ENCODE assay signal across 8 mouse cellular contexts in genomic region chr4:46649161-46649560, GRCm38 (mm10). TPM values are rescaled to one million over a fixed set of nuclear protein-coding genes. Genes with fewer than 3 reads are reported as not detected.
DNase-seq lines count a peak whose midpoint lies in the region; ATAC-seq and TF ChIP-seq lines count a peak whose summit lies in the region.

No protein-coding gene starts in this region.

- peak overlapping the region; percentile 95 for H3K4me2 ChIP-seq in kidney, embryonic 14.5 days (replicated peaks; ENCODE audit: low read depth, low read length)
- peak overlapping the region; percentile 88 for H3K4me2 ChIP-seq in hindbrain, embryonic 13.5 days
- H3K4me2 ChIP-seq in midbrain, embryonic 14.5 days (ENCODE audit: low read length): peak overlapping the region; percentile 94

- no peak for ATAC-seq in kidney, embryonic 14.5 days (ENCODE audit: low FRiP score, low TSS enrichment)
- no peak for ATAC-seq in hindbrain, embryonic 13.5 days (ENCODE audit: low FRiP score)
- no peak for ATAC-seq in midbrain, embryonic 14.5 days (ENCODE audit: low FRiP score, low TSS enrichment)
- no peak for ATAC-seq in inflammation-experienced regulatory T-cells, adult 6 months

- H3K27me3 ChIP-seq in kidney, embryonic 14.5 days (ENCODE audit: control insufficient read depth, insufficient read depth, low read length): peaks cover 11% of the 10 kb centered on the region
- peaks cover 53% of the 10 kb centered on the region for H3K27me3 ChIP-seq in hindbrain, embryonic 13.5 days
- H3K27me3 ChIP-seq in midbrain, embryonic 14.5 days (ENCODE audit: control insufficient read depth, insufficient read depth, low read length): peaks cover 28% of the 10 kb centered on the region; the same call in 1 of the 2 replicates

- DNase-seq in kidney, postnatal 25 days: no peak
- no peak for DNase-seq in midbrain, embryonic 14.5 days
- DNase-seq in adrenal gland, adult 8-10 months: no peak
- no peak for DNase-seq in layer of hippocampus, postnatal 25 days (ENCODE audit: extremely low spot score in 1 of 2, low spot score in 1 of 2)

- H3K9ac ChIP-seq in kidney, embryonic 14.5 days (ENCODE audit: low read depth, low read length): peak overlapping the region; percentile 78; the same call in 1 of the 2 replicates
- peak overlapping the region; percentile 72; the same call in 1 of the 2 replicates for H3K9ac ChIP-seq in hindbrain, embryonic 13.5 days
- no peak overlapping the region for H3K9ac ChIP-seq in midbrain, embryonic 14.5 days (replicated peaks; ENCODE audit: low read length)

- peak overlapping the region; percentile 76 for H3K4me3 ChIP-seq in kidney, embryonic 14.5 days (ENCODE audit: low read length)
- peak overlapping the region; percentile 85 for H3K4me3 ChIP-seq in bone marrow macrophage, adult 2 months (ENCODE audit: insufficient read depth, low read length)
- peak overlapping the region; percentile 63 for H3K4me3 ChIP-seq in hindbrain, embryonic 13.5 days
- 0 out of 2 replicates have a peak overlapping the region, but pooled peaks have one; percentile 73 for H3K4me3 ChIP-seq in midbrain, embryonic 14.5 days (replicated peaks; ENCODE audit: low read depth, low read length)

- 52% methylated on average over 4 of the region's 4 CpGs for WGBS in kidney, embryonic 14.5 days
- WGBS in hindbrain, embryonic 13.5 days: 66% methylated on average over 4 of the region's 4 CpGs
- 68% methylated on average over 4 of the region's 4 CpGs for WGBS in midbrain, embryonic 14.5 days

- TF ChIP-seq CTCF in bone marrow macrophage, adult 2 months (IDR thresholded peaks at IDR 0.05; ENCODE audit: low read depth, low read length): no peak

- H3K27ac ChIP-seq in kidney, embryonic 14.5 days (ENCODE audit: low read depth, low read length): no peak overlapping the region
- no peak overlapping the region for H3K27ac ChIP-seq in bone marrow macrophage, adult 2 months (ENCODE audit: insufficient read depth, low read depth, low read length)
- no peak overlapping the region for H3K27ac ChIP-seq in hindbrain, embryonic 13.5 days
- H3K27ac ChIP-seq in midbrain, embryonic 14.5 days (replicated peaks; ENCODE audit: low read depth, low read length): no peak overlapping the region

- no peaks in the 10 kb centered on the region for H3K9me3 ChIP-seq in kidney, embryonic 14.5 days (ENCODE audit: control insufficient read depth, low read length)
- H3K9me3 ChIP-seq in hindbrain, embryonic 13.5 days: no peaks in the 10 kb centered on the region
- H3K9me3 ChIP-seq in midbrain, embryonic 14.5 days (ENCODE audit: control insufficient read depth, low read length): no peaks in the 10 kb centered on the region

- no peak for TF ChIP-seq POLR2A in bone marrow macrophage, adult 2 months (IDR thresholded peaks at IDR 0.05; ENCODE audit: borderline replicate concordance, low read depth, low read length)

- no peaks in the 10 kb centered on the region for H3K4me1 ChIP-seq in kidney, embryonic 14.5 days (ENCODE audit: control insufficient read depth, insufficient read depth, low read length)
- H3K4me1 ChIP-seq in bone marrow macrophage, adult 2 months (ENCODE audit: control insufficient read depth, insufficient read depth, low read length): peaks cover 17% of the 10 kb centered on the region
- peaks cover 14% of the 10 kb centered on the region for H3K4me1 ChIP-seq in hindbrain, embryonic 13.5 days (replicated peaks)
- H3K4me1 ChIP-seq in midbrain, embryonic 14.5 days (ENCODE audit: control insufficient read depth, insufficient read depth, low read length): peaks cover 9% of the 10 kb centered on the region

- H3K36me3 ChIP-seq in kidney, embryonic 14.5 days (ENCODE audit: control insufficient read depth, insufficient read depth, low read length): no peaks in the 10 kb centered on the region
- no peaks in the 10 kb centered on the region for H3K36me3 ChIP-seq in hindbrain, embryonic 13.5 days
- H3K36me3 ChIP-seq in midbrain, embryonic 14.5 days (ENCODE audit: control insufficient read depth, insufficient read depth, low read length): no peaks in the 10 kb centered on the region

RNA-seq across cellular contexts. Expression of gene Tbc1d2, which starts 0.8 kb away (rescaled TPM):
- 2.1 and 2.6 TPM in 2 replicates for polyA plus RNA-seq in kidney, embryonic 14.5 days (2014; fragmentation: Nextera tagmentation; extraction: Ambion mirVana)
- 2.9 and 3.3 TPM in 2 replicates for polyA plus RNA-seq in bone marrow macrophage, adult 2 months (2012; ENCODE audit: insufficient read depth, insufficient read length, missing spikeins)
- polyA plus RNA-seq in hindbrain, embryonic 13.5 days (2015; fragmentation: Nextera tagmentation; extraction: Ambion mirVana): 0.73 and 0.75 TPM in 2 replicates
- polyA plus RNA-seq in midbrain, embryonic 14.5 days (2014; fragmentation: Nextera tagmentation; extraction: Ambion mirVana): 0.16 and 0.31 TPM in 2 replicates
- polyA plus RNA-seq in inflammation-experienced regulatory T-cells, adult 6 months (2017; shearing (Covaris generic)): 1 to 10 TPM in 1 of 3 experiments, under 1 TPM in 2; 0.12 to 1.3 (median 0.34) TPM
- total RNA-seq in adrenal gland, adult 8-10 months (2022): 10 to 100 TPM in 1 of 4 experiments, 1 to 10 TPM in 3; 2.6 to 10.5 (median 7.0) TPM
- 1 to 10 TPM; 1.8 to 3.6 TPM for total RNA-seq in layer of hippocampus, postnatal 25 days (2021)

RNA-seq across cellular contexts. Expression of gene Coro2a, which starts 47.2 kb away (rescaled TPM):
- 3.2 and 6.8 TPM in 2 replicates for polyA plus RNA-seq in kidney, embryonic 14.5 days (2014; fragmentation: Nextera tagmentation; extraction: Ambion mirVana)
- 53.0 and 59.7 TPM in 2 replicates for polyA plus RNA-seq in bone marrow macrophage, adult 2 months (2012; ENCODE audit: insufficient read depth, insufficient read length, missing spikeins)
- 6.0 and 6.7 TPM in 2 replicates for polyA plus RNA-seq in hindbrain, embryonic 13.5 days (2015; fragmentation: Nextera tagmentation; extraction: Ambion mirVana)
- 5.1 and 5.4 TPM in 2 replicates for polyA plus RNA-seq in midbrain, embryonic 14.5 days (2014; fragmentation: Nextera tagmentation; extraction: Ambion mirVana)
- 100 to 1,000 TPM in 2 of 3 experiments, 10 to 100 TPM in 1; 81.9 to 140 (median 126) TPM for polyA plus RNA-seq in inflammation-experienced regulatory T-cells, adult 6 months (2017; shearing (Covaris generic))
- total RNA-seq in adrenal gland, adult 8-10 months (2022): 1 to 10 TPM; 2.7 to 6.3 (median 5.1) TPM
- total RNA-seq in layer of hippocampus, postnatal 25 days (2021): 10 to 100 TPM; 17.3 to 18.6 TPM
